Mouse (Mus musculus) ES-Bruce4 (cell line): ENCODE measurements at regions not wholly inside any gene's neighbourhood (a gene's known extent, or its start where the extent isn't known, plus 50 kb on each side); places are given as distances from the start of the nearest gene placed in this dataset.

Experiments used
- CTCF ChIP-seq: IDR thresholded peaks from one replicate; pipeline ENCODE4 v1.8.1; 2011; ENCODE audit warnings: low read depth, low read length
- EP300 ChIP-seq: IDR thresholded peaks from 2 replicates; pipeline ENCODE4 v1.6.1; 2011; ENCODE audit warnings: low read depth, low read length; ENCODE audit not compliant: insufficient read depth

DNA sequence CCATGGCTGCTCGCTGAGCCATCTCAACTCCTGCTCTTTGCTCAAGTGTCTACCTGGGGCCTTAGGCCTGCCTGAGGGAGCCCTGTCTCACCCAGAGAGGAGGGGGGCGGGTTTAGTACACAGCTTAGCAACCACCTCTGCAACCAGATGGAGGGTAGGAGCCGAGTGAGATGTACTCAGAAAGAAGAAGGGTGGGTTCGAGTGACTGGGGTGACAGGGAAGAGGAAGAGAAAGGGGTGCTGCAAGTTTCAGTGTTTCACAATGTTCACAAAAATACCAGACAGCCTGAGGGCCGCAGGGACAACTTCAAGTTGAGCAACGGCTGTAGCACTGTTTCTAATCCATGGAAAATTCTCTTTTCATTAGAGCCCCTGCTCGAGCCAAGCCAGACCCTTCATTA lies 84.4 kb downstream of the Zfp36l2 start:
- no peak for TF ChIP-seq EP300
- no peak for TF ChIP-seq CTCF
